Mouse (Mus musculus) cerebellum, adult (tissue): Measurements from ENCODE around the gene Cep164.
A peak's percentile ranks its signal among the peaks of the same experiment; 100 is the strongest.
"Not testable (repeated sequence)": the region's sequence is repeated elsewhere in the genome, so short reads cannot be mapped to it uniquely, and the experiment has no call there.

Experiments
- ATAC-seq: cut with Nextera tagmentation; 2 replicates; pipeline ENCODE4 v1.9.2; 2017; ENCODE audit warnings: mild to moderate bottlenecking, moderate library complexity, mixed read lengths; ENCODE audit not compliant: insufficient number of reproducible peaks, low FRiP score, low TSS enrichment

Cep164 gene

DNA sequence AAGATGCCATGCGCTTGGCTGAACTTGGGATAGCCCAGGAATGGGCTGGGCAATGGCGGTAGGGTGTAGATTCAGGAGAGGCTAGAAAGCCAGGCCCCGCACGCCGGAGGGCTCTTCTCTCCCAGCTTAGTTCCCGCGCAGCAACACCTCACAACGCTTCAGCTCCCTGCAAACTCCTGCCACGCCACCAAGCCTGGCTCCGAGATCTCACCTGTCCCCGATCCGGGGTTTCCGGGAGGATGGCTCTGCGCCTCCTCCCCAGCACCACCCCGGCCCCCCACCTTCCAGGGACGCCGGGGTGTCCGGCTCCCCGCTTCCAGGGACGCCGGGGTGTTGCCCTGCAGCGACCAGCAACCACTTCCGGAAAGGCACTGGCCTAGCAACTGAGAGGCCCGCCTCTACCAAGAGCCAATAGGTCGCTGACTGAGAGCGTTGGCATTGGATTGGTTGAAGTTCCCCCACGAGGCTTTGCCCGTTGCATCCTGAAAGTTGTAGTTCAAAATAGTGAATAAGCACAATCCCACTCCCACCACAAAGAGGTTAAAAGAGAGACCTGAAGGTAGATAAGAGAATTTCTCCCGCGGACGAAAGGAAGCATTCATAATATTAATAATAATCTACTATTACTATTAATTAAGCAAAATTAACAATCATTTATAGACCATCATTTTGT, at the start of gene Cep164:
TSS of gene Cep164 (minus strand) at position 401 of the 673 bp plus-strand sequence.
- ATAC-seq, result peak; percentile 96

DNA sequence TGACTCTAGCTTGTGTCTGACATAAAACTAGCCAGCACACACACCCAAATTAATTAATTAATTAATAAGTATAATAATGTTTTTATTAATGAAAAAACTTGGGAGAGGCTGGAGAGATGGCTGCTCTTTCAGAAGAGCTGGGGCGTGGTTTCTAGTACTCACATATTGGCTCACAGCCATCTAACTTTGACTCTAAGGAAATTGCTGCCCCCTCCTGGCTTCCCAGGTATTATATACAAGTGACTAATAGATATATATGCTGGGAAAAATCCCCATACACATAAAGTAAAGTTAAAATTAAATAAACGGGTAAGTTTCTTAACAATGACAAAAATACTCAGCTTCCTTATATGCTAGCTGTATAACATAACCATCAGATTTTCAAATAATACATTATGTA, 49.4 kb upstream of the Cep164 start:
- no peak for ATAC-seq

DNA sequence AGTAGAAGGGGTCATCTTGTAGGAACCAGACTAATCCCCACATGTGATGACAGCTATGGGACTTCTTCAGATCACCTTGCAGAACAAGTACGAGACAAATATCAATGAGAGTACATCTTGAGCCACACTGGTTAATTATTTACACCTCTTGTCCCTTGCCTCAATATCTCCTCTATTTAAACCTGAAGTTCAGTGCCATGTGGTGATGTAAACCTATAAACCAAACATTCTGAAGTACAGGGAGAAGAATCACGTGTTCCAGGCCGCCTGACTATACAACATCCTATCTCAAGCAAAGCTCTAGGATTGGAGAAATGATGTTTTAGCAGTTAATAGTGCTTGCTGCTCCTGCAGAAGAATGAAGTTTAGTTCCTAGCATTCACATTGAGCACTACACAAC, 41.8 kb upstream of the Cep164 start:
- no peak for ATAC-seq

DNA sequence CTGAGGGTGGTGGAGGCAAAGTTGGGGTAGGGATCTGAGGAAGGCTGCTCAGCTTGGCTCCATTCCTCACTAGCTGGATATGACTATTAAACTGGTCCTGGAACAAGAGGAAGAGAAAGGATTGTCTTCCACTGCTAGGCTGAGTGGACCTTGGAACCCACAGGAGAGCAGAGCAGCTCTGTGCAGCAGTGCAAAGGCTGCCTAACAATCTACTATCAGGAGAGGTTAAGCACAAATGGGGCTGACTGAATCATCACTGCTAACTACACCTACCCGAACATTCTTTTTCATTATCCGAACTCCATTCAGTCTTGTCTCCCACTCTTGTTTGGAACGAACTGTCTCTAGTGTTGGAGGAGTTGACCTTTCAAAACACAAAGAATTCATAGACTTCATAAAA, 40.7 kb upstream of the Cep164 start:
- no peak for ATAC-seq

DNA sequence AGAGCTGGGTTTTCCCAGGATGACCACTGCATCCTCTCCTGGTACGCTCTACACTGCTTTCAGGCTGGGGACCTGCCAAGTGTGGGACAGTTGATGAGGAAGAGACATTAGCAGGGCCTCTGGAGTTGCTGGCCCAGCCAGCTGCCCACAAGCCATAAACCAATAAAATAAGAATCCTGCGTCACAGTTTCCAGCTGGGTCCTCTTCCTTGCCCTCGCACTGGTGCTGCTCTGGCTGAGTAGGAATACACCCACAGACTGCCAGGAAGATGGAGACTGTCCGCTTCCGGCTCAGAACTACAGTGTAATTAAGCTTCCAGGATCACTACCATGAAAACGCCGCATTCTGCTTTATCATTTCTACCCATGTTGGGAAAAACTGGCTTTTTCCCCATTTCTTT, 33.3 kb upstream of the Cep164 start:
- no peak for ATAC-seq

DNA sequence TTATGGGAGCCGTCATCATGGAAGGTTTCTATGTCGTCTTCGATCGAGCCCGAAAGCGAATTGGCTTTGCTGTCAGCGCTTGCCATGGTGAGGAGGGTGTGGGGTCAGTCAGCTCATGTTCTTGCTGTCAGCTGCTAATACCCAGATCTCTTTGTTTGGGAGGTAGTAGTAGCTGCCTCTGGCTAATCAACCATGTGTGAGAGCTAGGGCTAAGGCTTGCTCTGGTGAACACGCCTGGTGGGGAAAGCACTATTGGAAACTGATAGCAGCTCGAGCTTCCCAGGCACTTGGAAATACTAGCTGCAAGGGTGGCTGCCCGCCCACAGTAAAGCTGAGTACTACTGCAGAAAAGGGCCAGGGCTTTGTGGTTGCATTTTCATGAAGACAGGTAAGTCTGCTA, 30.9 kb upstream of the Cep164 start:
- no peak for ATAC-seq

DNA sequence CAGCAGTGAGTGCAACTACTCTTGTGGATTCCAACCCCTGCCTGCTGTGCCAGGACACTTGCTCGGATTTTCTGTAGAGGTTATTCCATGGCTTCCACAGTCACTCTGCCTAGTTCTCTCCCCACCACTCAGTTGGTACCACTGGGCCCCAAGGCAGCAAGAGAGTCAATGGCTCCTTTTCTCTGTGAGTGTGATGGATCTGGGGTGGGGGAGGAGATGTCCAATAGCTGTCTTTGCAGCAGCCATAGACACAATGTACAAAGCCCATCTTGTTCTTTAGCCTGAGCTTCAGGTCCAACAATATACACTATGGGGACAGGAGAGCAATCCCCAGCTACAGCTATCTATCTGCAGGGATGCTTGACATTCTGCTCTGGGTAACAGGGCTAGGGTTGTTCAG, 25.6 kb upstream of the Cep164 start:
- no peak for ATAC-seq

DNA sequence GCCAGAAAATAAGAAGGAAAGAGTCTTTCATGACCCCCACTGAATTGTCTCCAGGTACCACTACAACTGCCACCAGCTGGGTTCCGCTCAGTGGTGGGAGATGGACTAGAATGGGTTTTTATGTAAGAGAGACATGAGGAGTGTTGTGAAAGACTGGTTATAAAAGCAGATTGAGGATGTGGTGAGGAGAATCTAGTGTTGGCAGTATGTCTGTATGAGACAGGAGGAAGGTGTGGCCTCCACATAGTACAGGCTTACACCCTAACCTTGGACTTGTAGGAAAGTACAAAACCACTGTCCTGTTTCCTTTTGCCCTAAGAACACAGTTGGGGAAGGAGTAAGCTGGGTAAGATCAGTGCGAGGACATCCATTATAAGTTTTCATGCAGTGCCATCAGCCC, 25.2 kb upstream of the Cep164 start:
- ATAC-seq, result no peak

DNA sequence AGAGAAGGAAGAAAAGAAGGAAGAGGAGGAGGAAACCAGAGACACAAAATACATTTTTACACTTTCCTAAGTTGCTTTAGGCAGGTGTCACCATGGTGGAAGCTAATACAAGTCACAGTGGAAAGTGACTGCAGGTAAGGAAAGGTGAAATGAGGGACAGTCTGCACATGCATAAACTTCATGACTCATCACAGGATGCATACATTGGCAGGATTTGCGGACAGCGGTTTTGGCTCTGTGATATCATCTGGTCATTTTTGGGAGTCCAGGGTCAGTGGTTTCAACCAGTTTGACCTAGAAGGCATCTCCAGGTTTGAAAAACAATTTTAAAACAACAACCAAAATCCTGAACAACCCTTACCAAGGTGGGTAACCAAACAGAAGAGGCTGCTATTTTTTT, 23.3 kb upstream of the Cep164 start:
- no peak for ATAC-seq

DNA sequence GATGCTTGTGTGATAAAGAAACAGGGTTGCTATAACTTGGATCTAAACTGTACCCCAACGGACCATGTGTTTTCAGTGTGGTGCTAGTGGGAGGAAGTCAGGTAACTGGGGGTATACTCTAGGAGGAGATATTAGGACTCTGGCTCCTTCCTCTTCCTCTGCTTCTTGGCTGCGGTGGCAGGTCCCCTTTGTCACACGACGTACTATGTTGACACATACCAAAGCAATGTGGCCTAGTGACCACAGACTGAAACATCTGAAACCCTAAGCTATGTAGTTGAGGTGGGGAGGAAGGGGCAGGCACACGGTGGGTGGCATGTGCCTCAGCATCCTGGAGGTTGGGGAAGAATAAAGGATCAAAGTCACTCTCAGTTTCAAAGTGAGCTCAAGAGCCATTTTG, 22.8 kb upstream of the Cep164 start:
- no peak for ATAC-seq

DNA sequence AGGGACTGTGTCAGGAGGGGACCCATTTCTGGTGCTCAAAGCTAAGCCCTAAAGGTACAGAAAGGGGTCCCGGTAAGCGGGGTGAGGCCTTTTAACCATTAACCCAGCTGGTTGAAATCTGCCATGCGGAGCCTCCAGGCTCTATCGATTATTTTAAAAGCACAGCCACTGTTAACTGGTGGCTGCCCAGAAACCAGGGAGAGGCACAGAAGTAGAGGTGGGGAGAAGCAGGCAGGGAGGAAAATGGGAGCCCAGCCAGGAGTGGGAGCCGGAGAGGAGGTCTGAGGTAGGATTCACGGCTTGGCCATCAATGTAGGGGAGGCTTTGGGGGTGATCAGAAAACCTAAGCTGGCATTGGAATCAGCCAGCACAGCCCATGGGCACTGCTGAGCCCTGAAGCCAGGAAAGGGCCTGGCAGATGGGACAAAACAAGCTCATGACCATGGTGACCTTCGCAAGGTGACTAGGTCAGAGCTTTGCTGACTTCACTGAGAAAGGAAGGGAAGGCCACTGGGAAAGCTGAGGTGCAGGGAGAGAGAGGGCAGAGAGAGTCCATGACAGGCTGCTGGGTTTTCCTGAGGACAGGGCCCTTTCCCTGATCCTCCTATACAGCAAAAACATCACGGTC, 22.2 kb upstream of the Cep164 start:
- no peak for ATAC-seq

DNA sequence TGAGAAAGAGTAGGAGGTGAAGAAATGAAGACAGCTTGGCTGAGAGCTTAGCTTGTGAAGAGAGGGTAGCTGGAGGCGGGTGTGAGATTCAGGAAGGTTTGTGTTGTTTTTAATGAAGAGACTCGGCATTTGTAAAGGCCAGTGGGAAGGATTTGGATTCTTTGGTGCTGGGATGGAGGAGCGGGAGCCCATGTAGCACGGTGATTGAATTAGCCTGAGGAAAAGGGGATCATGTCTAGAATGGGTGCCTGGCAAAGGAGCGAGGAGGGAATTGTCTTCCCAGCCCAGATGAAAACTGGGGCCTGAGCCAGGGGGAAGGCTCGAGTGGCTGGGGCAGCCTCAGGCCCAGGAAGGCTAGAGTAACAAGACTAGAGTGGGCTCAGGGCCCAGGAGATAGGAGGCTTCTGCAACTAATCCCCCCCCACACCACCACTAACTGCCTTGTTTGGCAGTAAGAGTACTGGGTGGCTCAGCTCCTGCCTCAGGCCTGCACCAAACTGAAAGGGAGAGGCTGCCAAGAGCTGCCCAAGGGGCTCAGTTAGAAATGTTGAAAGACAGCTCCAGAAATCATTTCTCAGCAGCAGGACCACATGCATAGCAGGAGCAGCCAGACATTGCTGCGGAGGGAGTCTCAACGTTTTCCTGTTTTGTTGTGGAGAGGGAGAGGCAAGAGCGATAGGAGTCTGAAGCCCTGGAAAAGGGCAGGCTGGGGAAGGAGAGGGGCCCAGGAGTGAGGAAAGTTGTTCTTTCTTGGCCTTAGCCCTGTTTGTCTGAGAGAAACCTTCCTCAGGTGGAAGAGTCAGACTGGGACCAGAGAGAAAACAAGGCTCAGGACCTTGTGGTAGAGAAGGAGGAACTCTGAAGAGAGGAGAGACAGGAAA, 21.3 kb upstream of the Cep164 start:
- no peak for ATAC-seq

DNA sequence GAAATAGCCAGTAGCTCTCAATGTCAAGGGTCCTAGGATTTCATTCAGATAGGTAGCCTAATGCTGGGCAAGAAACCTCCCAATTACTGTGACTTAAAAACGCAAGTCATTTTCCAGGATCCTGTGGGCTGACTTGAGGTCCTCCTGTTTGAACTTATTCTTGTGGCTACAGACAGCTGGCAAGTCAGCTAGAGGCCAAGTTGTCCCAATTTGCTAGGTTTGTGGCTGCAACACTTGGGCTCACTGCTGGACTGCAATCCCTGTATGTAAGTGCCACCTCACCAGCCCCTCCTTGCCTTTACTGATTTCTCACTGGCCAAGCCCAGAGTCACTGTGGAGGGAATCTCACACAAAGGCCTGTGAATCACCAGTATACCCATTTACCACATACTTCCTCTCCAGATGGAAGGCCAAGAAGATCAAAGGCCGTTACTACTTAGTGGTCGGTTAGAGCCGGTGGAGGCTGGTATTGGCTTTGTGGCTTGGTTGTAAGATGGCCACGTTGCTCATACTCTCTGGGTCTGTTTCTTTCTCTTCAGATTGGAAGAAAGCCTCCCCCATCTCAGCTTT, 18.5 kb upstream of the Cep164 start:
- no peak for ATAC-seq

DNA sequence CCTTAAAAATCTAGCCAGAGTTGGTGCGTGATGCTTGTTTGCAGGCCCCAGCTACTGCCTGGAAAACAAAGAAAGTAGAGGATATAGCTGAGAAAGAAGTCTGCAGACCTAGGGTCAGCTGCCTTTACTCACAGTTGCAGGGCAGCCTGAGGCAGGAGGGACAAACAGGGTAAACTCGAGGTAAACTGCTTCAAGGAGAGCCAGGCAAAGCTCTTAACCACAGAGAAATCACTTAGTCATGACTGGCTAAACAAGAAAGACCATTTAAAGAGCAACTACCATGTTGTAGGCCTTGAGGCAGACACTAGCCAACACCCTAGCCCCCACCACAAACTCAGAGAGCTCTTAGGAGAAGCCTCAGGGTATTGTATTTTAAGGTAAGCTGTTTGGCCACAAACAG, 17.7 kb upstream of the Cep164 start:
- not testable (repeated sequence) for ATAC-seq

DNA sequence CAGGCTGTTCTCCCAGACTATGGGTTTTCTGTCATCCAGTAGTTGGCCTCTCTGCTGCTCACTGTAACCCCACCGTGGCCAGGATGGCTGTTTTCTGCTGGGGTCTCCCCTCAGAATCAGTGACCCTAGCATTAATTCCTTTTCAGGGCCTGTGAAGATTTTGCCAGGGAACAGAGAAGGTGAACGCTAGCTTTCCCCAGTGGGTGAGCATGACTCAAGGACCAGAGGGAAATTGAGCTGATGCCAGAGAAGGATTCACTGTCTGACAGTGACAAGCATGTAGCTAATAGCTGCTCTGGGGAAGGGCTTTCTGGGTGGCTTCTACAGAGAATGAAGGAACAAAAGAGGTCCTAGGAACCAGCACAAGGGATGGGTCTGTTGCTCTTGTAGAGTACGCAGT, 17.1 kb upstream of the Cep164 start:
- no peak for ATAC-seq

DNA sequence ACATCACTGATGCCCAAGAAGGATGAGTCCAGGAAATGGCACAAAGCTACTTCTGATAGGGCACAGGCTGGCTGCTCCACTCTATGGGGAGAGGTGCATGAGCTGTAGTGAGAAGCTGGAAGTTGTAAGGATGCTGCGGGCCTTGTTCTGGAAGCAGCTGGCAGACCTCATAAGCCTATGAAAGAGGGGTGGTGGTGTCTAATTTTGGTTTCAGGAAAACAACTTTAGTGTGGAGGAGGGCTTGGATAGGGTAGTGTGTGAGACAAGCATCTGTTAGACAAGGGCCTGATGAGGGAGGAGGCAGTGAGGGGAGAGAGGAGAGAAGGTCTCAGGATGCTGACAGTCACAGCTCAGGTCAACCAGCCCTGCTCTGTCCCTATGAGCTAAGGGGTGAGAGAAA, 15.3 kb upstream of the Cep164 start:
- no peak for ATAC-seq

DNA sequence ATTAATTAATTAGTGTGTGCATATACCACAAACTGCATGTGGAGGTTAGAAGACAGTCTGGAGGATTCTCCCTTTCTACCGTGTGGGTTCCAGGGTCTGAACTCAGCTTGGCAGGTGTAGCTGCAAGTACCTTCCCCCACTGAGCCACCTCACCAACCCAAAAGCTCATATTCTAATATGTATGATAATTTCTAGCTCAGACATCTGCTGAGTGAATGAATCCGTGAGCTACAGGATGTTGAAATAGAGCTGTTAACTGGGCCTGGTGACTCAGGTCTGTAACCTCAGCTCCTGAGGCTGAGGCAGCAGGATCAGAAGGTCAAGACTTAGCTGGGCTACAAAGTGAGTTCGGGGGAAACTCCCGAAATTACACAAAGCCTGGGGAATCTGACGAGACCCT, 14.5 kb upstream of the Cep164 start:
- ATAC-seq, result no peak

DNA sequence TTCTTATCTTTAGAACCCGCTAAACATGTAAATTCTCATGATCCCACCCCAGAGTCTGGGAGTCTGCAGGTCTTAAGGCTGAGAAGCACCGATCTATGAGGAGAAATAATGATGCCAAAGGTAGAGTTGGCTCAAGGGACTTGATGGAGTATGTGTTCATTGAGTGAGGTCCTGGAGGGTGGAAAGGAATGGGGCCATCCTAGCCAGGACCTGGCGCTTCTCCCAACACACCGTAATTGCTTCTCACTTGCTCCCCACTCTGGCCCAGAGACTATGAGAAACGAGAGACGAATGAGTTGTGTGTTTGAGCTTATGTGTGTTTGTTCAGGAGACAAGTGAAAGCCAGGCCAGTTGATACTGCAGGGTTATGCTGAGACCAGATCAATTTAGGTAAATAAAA, 13.0 kb upstream of the Cep164 start:
- no peak for ATAC-seq

DNA sequence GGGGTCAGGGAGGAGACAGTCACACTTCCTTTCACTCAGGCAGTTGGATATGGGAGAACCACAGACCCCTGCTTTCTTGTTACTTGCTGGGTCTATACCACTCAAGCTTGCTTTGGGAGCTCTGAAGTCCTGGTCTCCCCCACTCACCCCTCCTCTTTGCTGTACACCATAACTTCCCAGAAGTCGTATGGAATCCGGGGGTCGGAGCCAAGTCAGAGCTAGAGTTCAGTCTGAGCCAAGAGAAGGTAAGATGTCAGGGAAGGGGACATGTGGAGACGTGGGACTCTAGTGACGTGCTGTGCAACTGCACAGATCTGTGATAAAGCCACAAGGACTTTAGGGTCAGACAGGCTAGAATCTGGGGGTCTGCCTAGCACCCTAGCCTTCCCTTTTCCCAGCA, 11.8 kb upstream of the Cep164 start:
- no peak for ATAC-seq

DNA sequence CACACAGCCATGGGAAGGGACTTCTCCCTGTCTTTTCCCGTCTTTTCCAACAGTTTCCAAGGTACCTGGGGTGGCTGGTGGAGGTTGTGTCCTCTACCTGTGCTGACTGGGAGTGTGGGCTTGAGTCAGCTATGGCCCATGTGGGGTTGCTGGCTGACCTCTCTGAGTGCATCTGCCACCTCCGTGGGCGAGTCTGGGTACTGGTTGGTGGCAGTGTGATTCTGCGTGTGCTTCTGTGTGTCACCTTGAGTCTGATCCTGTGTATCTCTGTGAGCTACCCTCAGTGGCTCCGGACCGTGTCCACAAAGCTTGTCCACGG, 11.4 kb upstream of the Cep164 start:
- ATAC-seq, result peak; percentile 13; the same call in 1 of the 2 replicates
